Mouse (Mus musculus) C2C12 (cell line): Measurements from ENCODE around the gene Tmsb10. TPM values are rescaled to one million over a fixed set of nuclear protein-coding genes. Genes with fewer than 3 reads are reported as not detected.

Source experiments
- H3K27me3 ChIP-seq: one replicate; pipeline ENCODE4 v1.6.1; 2011; ENCODE audit not compliant: control insufficient read depth, insufficient read depth, insufficient read length
- H3K36me3 ChIP-seq: one replicate; pipeline ENCODE4 v1.6.1; 2011; ENCODE audit not compliant: control insufficient read depth, insufficient read depth
- H3K4me3 ChIP-seq: one replicate; pipeline ENCODE4 v1.5.1; 2011; ENCODE audit warnings: mild to moderate bottlenecking, control low read depth; ENCODE audit not compliant: poor library complexity, insufficient read depth, severe bottlenecking
- H3K79me2 ChIP-seq: one replicate; pipeline ENCODE4 v1.6.1; 2011; ENCODE audit not compliant: control insufficient read depth, insufficient read depth
- H3K79me3 ChIP-seq: one replicate; pipeline ENCODE4 v1.6.1; 2011; ENCODE audit warnings: low read depth, control low read depth
- H3ac ChIP-seq: one replicate; pipeline ENCODE3; 2011; ENCODE audit warnings: low read depth; ENCODE audit not compliant: control insufficient read depth, insufficient read length
- CEBPB ChIP-seq: IDR thresholded peaks from one replicate; pipeline ENCODE4 v1.6.1; 2011; ENCODE audit warnings: low read depth, mild to moderate bottlenecking, control low read depth, moderate library complexity
- CTCF ChIP-seq: IDR thresholded peaks from one replicate; pipeline ENCODE4 v1.5.1; 2011; ENCODE audit not compliant: control insufficient read depth, insufficient read depth, insufficient read length
- FOSL1 ChIP-seq: IDR thresholded peaks from one replicate; pipeline ENCODE4 v1.8.0; 2011; ENCODE audit warnings: mild to moderate bottlenecking, low read length; ENCODE audit not compliant: poor library complexity, insufficient read depth, severe bottlenecking
- MAX ChIP-seq: IDR thresholded peaks from one replicate; pipeline ENCODE4 v1.6.1; 2011; ENCODE audit warnings: mild to moderate bottlenecking, control low read depth
- MYOD1 ChIP-seq: IDR thresholded peaks from one replicate; pipeline ENCODE4 v1.6.1; 2011; ENCODE audit warnings: low read depth; ENCODE audit not compliant: control insufficient read depth, insufficient read length
- MYOG ChIP-seq: IDR thresholded peaks from one replicate; pipeline ENCODE4 v1.6.1; 2011; ENCODE audit not compliant: control insufficient read depth, insufficient read length; ENCODE audit errors: extremely low read depth
- USF1 ChIP-seq: IDR thresholded peaks from one replicate; pipeline ENCODE4 v1.6.1; 2011; ENCODE audit warnings: low read depth, mild to moderate bottlenecking, control low read depth, moderate library complexity
- polyA plus RNA-seq: library from polyadenylated mRNA; unstranded; fragments of >200 nt; fragmentation: generic; extraction: Trizol; gene quantifications from one replicate; pipeline ENCODE4 v1.2.1, GENCODE M21; 2012; ENCODE audit warnings: missing spikeins

Tmsb10 gene
- polyA plus RNA-seq, 1 experiment: 3,526 TPM

DNA sequence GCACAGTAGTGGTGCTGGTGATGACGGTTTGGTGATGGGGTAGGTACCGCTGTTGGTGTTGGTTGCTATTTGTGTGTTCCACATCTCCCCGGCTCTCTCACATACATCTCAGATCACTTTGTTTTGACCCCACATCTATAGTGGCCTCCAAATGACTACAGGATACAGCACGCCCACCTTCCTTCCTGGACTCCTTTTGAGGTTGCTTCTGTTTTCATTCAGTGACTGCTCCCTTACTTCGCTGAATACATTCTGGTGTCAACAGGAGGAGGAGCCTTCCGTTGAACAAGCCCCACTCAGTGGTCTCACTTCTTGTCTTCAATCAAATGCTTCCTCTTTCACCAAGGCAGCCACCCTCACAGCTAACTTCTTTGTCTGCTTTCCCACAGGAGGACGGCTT is 3.8 kb downstream of the Tmsb10 start:
- Histone ChIP-seq H3K79me2 (peaks cover 25% of the 10 kb centered on the region), H3K4me3 (no peak overlapping the region), H3K36me3 (peaks cover 7% of the 10 kb centered on the region), H3K27me3 (no peaks in the 10 kb centered on the region), H3K79me3 (peaks cover 6% of the 10 kb centered on the region), H3ac (no peak overlapping the region)
- TF ChIP-seq MAX: no peak

DNA sequence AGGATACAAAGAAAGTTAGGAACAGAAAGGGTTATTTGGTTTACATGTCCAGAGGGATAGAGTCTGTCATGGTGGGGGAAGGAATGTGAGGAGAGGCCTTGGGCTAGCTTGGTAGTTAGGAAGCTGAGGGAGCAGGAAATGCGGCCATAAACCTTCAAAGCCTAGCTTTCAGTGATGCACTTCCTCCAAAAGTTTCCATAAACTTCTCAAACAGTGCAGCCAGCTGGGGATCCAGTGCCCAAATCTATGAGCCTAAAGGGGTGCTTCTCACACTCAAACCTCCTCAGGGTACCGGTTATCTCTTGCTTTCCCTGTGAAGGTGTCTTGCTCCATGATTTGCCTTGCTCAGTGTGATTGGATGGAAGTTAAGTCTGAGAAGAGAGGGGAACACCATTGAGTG is 5.6 kb downstream of the Tmsb10 start:
- H3K27me3 ChIP-seq: no peaks in the 10 kb centered on the region
- H3K79me3 ChIP-seq: peaks cover 6% of the 10 kb centered on the region
- H3ac ChIP-seq: no peak overlapping the region
- H3K36me3 ChIP-seq: peaks cover 7% of the 10 kb centered on the region
- no peak overlapping the region for H3K4me3 ChIP-seq
- peaks cover 23% of the 10 kb centered on the region for H3K79me2 ChIP-seq
- TF ChIP-seq CEBPB (no peak), MYOD1 (no peak), FOSL1 (no peak), MAX (no peak), MYOG (no peak), CTCF (no peak), USF1 (no peak)

DNA sequence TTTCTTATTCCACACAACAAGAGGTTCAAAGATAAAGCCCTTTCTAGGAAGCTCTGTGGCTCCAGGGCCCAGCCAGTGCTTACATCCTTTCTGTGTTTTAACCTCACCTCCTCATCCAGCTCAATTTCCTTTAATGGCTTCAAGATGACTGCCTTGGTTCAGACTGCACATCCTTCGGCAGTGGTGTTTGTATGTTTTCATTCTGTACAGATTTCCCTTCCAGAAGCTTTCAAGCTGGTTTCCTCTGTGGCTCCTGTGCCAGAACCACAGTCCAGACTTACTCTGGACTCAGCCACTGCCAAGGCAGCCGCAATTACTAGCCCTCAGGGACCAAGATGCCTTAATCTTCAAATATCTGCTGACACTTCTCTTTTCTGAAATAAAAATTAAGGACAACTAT is 6.3 kb downstream of the Tmsb10 start:
- Histone ChIP-seq H3ac (no peak overlapping the region), H3K27me3 (no peaks in the 10 kb centered on the region), H3K79me2 (peaks cover 16% of the 10 kb centered on the region), H3K79me3 (peaks cover 3% of the 10 kb centered on the region), H3K4me3 (no peak overlapping the region), H3K36me3 (peaks cover 7% of the 10 kb centered on the region)
- TF ChIP-seq CTCF (no peak), USF1 (no peak), MYOD1 (no peak), MYOG (no peak), FOSL1 (no peak)

DNA sequence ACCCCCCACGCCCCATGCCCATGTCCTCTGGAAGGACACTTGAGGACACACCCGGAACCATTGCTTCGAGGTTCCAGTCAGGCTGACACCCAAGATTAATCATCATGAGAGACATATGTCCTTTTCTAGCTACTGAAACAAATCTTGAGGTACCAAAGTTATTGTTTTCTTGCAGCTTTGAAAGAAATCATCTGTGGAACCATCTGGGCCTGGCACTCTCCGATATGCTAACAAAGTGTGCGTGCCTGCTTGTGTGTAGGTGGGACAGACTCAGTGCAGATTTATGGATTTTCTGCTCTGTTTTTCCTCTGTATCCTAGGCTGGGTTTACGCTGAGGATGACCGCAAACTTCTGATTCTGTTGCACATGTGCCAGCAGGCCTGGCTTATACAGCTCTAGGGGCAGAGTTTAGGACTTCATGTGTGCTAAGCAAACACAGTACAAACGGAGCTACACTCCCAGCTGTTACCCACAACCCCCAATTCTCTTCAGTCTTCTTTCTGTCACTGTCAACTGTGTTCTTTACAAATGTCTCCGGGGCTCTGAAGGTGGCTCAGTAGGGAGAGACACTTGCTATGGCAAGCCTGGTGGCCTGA is 9.3 kb downstream of the Tmsb10 start:
- Histone ChIP-seq H3ac (no peak overlapping the region), H3K4me3 (no peak overlapping the region), H3K27me3 (no peaks in the 10 kb centered on the region), H3K79me3 (no peaks in the 10 kb centered on the region), H3K79me2 (no peaks in the 10 kb centered on the region), H3K36me3 (no peaks in the 10 kb centered on the region)
- TF ChIP-seq MYOG (no peak), CEBPB (no peak), USF1 (no peak), MAX (no peak), MYOD1 (no peak), FOSL1 (no peak), CTCF (no peak)

DNA sequence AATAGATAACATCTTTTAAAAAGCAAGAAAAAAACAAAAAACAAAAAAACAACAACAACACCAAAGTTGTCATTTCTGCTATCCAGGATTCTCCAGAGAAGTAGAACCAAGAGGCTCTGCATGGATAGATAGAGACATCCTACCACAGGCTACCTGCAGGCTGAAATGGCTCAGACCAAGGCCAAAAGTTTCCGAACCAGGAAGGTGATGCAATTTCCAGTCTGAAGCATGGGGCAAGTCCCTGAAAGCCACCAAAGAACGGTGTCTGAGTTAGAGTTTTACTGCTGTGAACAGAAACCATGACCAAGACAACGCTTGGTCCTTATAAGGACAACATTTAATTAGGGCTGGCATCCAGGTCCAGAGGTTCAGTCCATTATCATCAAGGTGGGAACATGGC is 10.2 kb downstream of the Tmsb10 start:
- Histone ChIP-seq H3ac (no peak overlapping the region), H3K79me3 (no peaks in the 10 kb centered on the region), H3K27me3 (no peaks in the 10 kb centered on the region), H3K4me3 (no peak overlapping the region), H3K79me2 (no peaks in the 10 kb centered on the region), H3K36me3 (no peaks in the 10 kb centered on the region)
- TF ChIP-seq MYOG (no peak), FOSL1 (no peak), CTCF (no peak), MAX (no peak), USF1 (no peak), MYOD1 (no peak), CEBPB (no peak)

DNA sequence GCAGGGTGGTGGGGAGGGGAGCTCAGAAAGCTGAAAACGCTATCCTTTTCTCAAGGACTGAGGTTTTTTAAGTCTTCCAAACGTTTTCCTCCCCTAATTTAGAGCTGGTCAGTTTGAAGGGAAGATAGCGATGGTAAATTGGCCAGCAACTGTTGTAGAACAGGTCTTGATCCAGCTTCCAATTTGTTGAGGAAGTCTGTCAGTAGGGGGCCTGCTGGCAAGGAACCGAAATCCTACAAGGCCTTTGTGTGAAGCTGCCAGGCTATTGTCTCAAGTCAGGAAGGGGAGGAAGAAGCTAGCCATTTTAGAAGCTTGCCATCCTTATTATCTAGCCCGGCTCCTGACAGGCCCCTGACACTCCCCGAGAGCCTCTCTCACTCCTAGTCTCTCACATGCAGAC is 10.6 kb downstream of the Tmsb10 start:
- no peaks in the 10 kb centered on the region for H3K36me3 ChIP-seq
- H3ac ChIP-seq: no peak overlapping the region
- H3K79me3 ChIP-seq: no peaks in the 10 kb centered on the region
- TF ChIP-seq CEBPB: no peak
- TF ChIP-seq MAX: no peak
- TF ChIP-seq MYOG: no peak
- TF ChIP-seq FOSL1: no peak
- no peak for TF ChIP-seq USF1
- TF ChIP-seq MYOD1: no peak
- TF ChIP-seq CTCF: no peak
- H3K4me3 ChIP-seq: no peak overlapping the region
- no peaks in the 10 kb centered on the region for H3K79me2 ChIP-seq
- no peaks in the 10 kb centered on the region for H3K27me3 ChIP-seq
